Comparison of ENCODE assay signal across 12 mouse cellular contexts in the genomic region with DNA sequence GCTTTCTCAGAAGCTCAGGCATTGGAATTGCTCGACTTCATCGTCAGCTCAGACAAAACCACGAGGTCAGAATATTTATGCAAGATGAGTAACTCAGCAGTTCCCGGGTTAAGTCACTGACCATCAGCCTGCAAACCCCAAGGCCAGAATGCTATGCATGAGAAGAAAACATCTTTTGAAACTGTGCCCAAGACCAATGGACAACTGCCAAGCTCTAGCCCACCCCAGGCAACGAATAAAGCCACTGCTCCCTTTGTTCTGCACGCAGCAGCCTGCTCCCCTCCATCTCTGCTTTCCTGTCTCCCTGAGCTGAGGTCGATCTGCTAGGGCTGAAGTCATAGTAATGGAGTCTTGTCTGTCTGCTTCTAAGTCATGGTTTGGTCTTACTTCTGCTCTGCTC.
DNase-seq lines count a peak whose midpoint lies in the region; ATAC-seq and TF ChIP-seq lines count a peak whose summit lies in the region.
"Had no signal": no experiment of that assay in that cellular context is flagged by ENCODE, and none has a peak within 500 bp of the region (broad histone marks: within the 10 kb centered on the region; RNA-seq: fewer than 3 reads in every experiment).

No protein-coding gene starts in this region.

- intact Hi-C loops in gastrocnemius, adult 2 months (cut with DNase I), result loop anchor here (5.0 kb wide), 1 partner anchor 57 kb away; no protein-coding TSS in a partner anchor

- peaks cover 27% of the 10 kb centered on the region for H3K4me1 ChIP-seq in forebrain, embryonic 15.5 days
- peaks cover 4% of the 10 kb centered on the region for H3K4me1 ChIP-seq in liver, postnatal 0 days (ENCODE audit: insufficient read depth)

- H3K27me3 ChIP-seq in forebrain, embryonic 15.5 days, result no peaks in the 10 kb centered on the region
- H3K27me3 ChIP-seq in liver, postnatal 0 days (ENCODE audit: insufficient read depth, low read length), result no peaks in the 10 kb centered on the region

- H3K4me2 ChIP-seq in forebrain, embryonic 15.5 days (replicated peaks), result no peak overlapping the region
- no peak overlapping the region for H3K4me2 ChIP-seq in liver, postnatal 0 days (ENCODE audit: low read depth, low read length)
- H3K4me2 ChIP-seq: limb, embryonic 13.5 days had no signal

- H3K4me3 ChIP-seq in gastrocnemius, adult 2 months, result no peak overlapping the region
- no peak overlapping the region for H3K4me3 ChIP-seq in forebrain, embryonic 15.5 days
- H3K4me3 ChIP-seq in liver, postnatal 0 days (ENCODE audit: low read depth, low read length), result no peak overlapping the region
- H3K4me3 ChIP-seq: limb, embryonic 13.5 days had no signal

- H3K9me3 ChIP-seq in forebrain, embryonic 15.5 days, result no peaks in the 10 kb centered on the region
- no peaks in the 10 kb centered on the region for H3K9me3 ChIP-seq in liver, postnatal 0 days (ENCODE audit: low read length)
- H3K9me3 ChIP-seq: limb, embryonic 13.5 days had no signal

- no peak for TF ChIP-seq CTCF in gastrocnemius, adult 2 months (IDR thresholded peaks at IDR 0.05)
- no peak for TF ChIP-seq CTCF in liver, postnatal 0 days (IDR thresholded peaks at IDR 0.05; ENCODE audit: low read depth)

- DNase-seq in gastrocnemius, adult 2 months, result no peak
- DNase-seq in gastrocnemius, postnatal 4 days (ENCODE audit: low spot score in 2 of 2), result no peak
- DNase-seq in retina, postnatal 1 day, result peak; percentile 29
- no peak for DNase-seq in retina, embryonic 14.5 days (ENCODE audit: low spot score)
- DNase-seq in cerebellum, adult 11 months, result no peak
- no peak for DNase-seq in liver, postnatal 0 days
- DNase-seq: cerebellum, postnatal 25 days; gastrocnemius, postnatal 25 days; kidney, adult 11 months had no signal

- peak overlapping the region; percentile 44; the same call in 1 of the 2 replicates for H3K27ac ChIP-seq in gastrocnemius, adult 2 months
- peak overlapping the region; percentile 55 for H3K27ac ChIP-seq in forebrain, embryonic 15.5 days (replicated peaks)
- H3K27ac ChIP-seq in liver, postnatal 0 days (ENCODE audit: low read depth), result no peak overlapping the region
- H3K27ac ChIP-seq: limb, embryonic 13.5 days had no signal

- H3K36me3 ChIP-seq in forebrain, embryonic 15.5 days, result no peaks in the 10 kb centered on the region
- H3K36me3 ChIP-seq in liver, postnatal 0 days (replicated peaks; ENCODE audit: insufficient read depth, low read length), result no peaks in the 10 kb centered on the region
- H3K36me3 ChIP-seq: limb, embryonic 13.5 days had no signal

- no peak overlapping the region for H3K9ac ChIP-seq in forebrain, embryonic 15.5 days (replicated peaks)
- H3K9ac ChIP-seq in liver, postnatal 0 days (replicated peaks), result no peak overlapping the region
- H3K9ac ChIP-seq: limb, embryonic 13.5 days had no signal

- 28% methylated on average over 7 of the region's 7 CpGs for WGBS in forebrain, embryonic 15.5 days
- 48% methylated on average over 7 of the region's 7 CpGs for WGBS in liver, postnatal 0 days (ENCODE audit: insufficient replicate concordance)

- peak; percentile 20; the same call in 1 of the 2 replicates for ATAC-seq in forebrain, embryonic 15.5 days (replicated peaks)
- no peak for ATAC-seq in inflammation-experienced regulatory T-cells, adult 6 months
- ATAC-seq in liver, postnatal 0 days, result no peak

- TF ChIP-seq EP300 in liver, postnatal 0 days (IDR thresholded peaks at IDR 0.05; ENCODE audit: low read depth), result no peak
